Mouse (Mus musculus): ENCODE data around the gene Gng4. TPM values are rescaled to one million over a fixed set of nuclear protein-coding genes. Genes with fewer than 3 reads are reported as not detected.

The Gng4 gene
- polyA plus RNA-seq, 1 experiment from 2014 or later: 0.19 TPM

GRCm38 (mm10) chr13:13820234-13821123 lies 36.6 kb downstream of the Gng4 start:
- 66% methylated on average over 7 of the region's 7 CpGs for WGBS
- H3K9me3 ChIP-seq (replicated peaks): no peaks in the 10 kb centered on the region
- ATAC-seq (replicated peaks; ENCODE audit: insufficient number of reproducible peaks, insufficient read depth, low FRiP score, low read depth): no peak
- no peak overlapping the region for H3K4me2 ChIP-seq
- no peaks in the 10 kb centered on the region for H3K4me1 ChIP-seq (replicated peaks)
- no peak overlapping the region for H3K9ac ChIP-seq
- no peaks in the 10 kb centered on the region for H3K36me3 ChIP-seq
- H3K27ac ChIP-seq: no peak overlapping the region
- H3K27me3 ChIP-seq: no peaks in the 10 kb centered on the region
- no peak overlapping the region for H3K4me3 ChIP-seq

GRCm38 (mm10) chr13:13824946-13825345 lies 41.1 kb downstream of the Gng4 start:
- H3K36me3 ChIP-seq: no peaks in the 10 kb centered on the region
- no peaks in the 10 kb centered on the region for H3K4me1 ChIP-seq (replicated peaks)
- H3K4me3 ChIP-seq: no peak overlapping the region
- ATAC-seq (replicated peaks; ENCODE audit: insufficient number of reproducible peaks, insufficient read depth, low FRiP score, low read depth): no peak
- no peak overlapping the region for H3K4me2 ChIP-seq
- no peak overlapping the region for H3K27ac ChIP-seq
- no peak overlapping the region for H3K9ac ChIP-seq
- no peaks in the 10 kb centered on the region for H3K27me3 ChIP-seq
- no peaks in the 10 kb centered on the region for H3K9me3 ChIP-seq (replicated peaks)
- WGBS: 76% methylated on average over 7 of the region's 7 CpGs

DNA sequence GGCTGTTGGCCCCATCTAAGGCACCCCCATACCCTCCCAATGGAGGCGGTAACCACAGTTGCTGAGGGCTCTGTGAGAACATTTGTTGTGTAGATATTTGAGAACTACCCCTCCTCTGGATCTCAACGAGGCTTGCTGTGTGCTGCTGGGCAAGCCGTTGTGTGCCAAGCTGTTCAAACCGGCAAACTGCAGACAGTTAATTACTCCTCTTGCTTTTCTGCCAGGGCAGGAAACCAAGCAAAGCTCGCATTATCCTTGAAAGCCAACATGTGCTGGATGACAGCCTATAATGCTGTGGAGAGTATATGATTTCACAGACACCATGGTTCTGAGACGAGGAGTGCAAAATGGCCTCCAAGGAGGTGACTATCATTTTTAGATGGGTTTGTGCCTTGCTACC lies 42.7 kb downstream of the Gng4 start:
- Histone ChIP-seq H3K4me1 (replicated peaks) (no peaks in the 10 kb centered on the region), H3K4me3 (no peak overlapping the region)

DNA sequence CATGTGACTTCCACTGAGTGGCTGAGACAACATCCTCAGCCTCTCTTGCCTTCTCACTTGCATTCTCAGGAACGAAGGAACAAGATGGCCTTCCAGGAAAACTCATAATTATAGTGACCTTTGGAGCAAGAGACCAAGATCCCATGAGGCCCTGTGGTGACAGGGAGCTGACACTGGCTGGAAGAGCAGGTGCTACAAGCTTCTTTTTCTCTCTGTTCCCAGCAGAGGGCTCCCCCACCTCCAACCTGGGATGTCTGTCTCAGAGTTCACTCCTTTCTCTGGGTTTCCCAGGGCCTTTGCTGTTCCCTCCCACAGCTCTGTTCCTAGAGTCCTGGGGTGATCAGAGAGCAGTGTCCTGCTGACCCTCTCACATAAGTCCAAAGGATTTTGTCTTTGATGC lies 44.3 kb downstream of the Gng4 start:
- Histone ChIP-seq H3K27ac (no peak overlapping the region), H3K4me2 (no peak overlapping the region), H3K4me1 (replicated peaks) (no peaks in the 10 kb centered on the region), H3K4me3 (no peak overlapping the region), H3K9ac (no peak overlapping the region), H3K9me3 (replicated peaks) (no peaks in the 10 kb centered on the region), H3K27me3 (no peaks in the 10 kb centered on the region), H3K36me3 (no peaks in the 10 kb centered on the region)
- ATAC-seq (replicated peaks; ENCODE audit: insufficient number of reproducible peaks, insufficient read depth, low FRiP score, low read depth): no peak
- 31% methylated on average over 1 of the region's 1 CpGs for WGBS

More for the DNA sequence above, 42.7 kb downstream of the Gng4 start:
- Histone ChIP-seq H3K4me2 (no peak overlapping the region), H3K9ac (no peak overlapping the region), H3K9me3 (replicated peaks) (no peaks in the 10 kb centered on the region), H3K36me3 (no peaks in the 10 kb centered on the region), H3K27ac (no peak overlapping the region), H3K27me3 (no peaks in the 10 kb centered on the region)
- WGBS: 72% methylated on average over 6 of the region's 6 CpGs
- ATAC-seq (replicated peaks; ENCODE audit: insufficient number of reproducible peaks, insufficient read depth, low FRiP score, low read depth): no peak

DNA sequence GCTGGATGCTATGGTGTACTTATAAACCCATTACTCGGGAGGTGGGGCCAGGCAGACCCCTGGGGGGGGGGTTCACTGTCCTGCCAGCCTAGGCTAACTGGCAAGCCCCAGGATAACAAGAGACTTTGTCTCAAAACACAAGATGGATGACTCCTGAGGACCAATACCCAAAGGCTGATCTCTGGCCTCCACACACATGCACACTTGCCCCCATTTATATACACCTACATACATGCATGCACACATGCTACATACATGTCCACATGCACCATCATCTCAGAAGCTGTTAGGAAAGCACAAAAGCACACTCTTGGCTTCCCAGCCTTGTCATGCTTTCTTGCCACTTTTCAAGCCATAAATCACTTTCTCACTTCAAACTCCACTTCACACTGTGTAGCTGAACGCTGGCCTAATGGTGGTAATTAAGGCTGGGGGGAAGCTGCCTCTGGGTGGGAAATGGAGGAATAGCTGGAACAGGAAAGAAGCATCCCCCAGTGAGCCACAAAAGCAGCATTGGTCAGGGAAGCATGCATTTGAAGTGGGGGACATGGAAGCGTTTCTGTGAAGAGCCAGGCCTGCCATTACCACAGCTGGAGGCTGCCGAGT lies 46.7 kb downstream of the Gng4 start:
- H3K4me1 ChIP-seq (replicated peaks): no peaks in the 10 kb centered on the region
- no peak overlapping the region for H3K27ac ChIP-seq
- no peak overlapping the region for H3K9ac ChIP-seq
- no peaks in the 10 kb centered on the region for H3K9me3 ChIP-seq (replicated peaks)
- no peak overlapping the region for H3K4me2 ChIP-seq
- H3K27me3 ChIP-seq: no peaks in the 10 kb centered on the region
- no peak overlapping the region for H3K4me3 ChIP-seq
- H3K36me3 ChIP-seq: no peaks in the 10 kb centered on the region
- 37% methylated on average over 4 of the region's 4 CpGs for WGBS
- ATAC-seq (replicated peaks; ENCODE audit: insufficient number of reproducible peaks, insufficient read depth, low FRiP score, low read depth): no peak

- Histone ChIP-seq H3K4me1 (replicated peaks) (no peaks in the 10 kb centered on the region), H3K27me3 (no peaks in the 10 kb centered on the region), H3K27ac (no peak overlapping the region), H3K9ac (no peak overlapping the region), H3K4me2 (no peak overlapping the region), H3K9me3 (replicated peaks) (peaks cover 3% of the 10 kb centered on the region; the same call in 1 of the 2 replicates), H3K36me3 (no peaks in the 10 kb centered on the region), H3K4me3 (no peak overlapping the region)
- 53% methylated on average over 2 of the region's 2 CpGs for WGBS
- no peak for ATAC-seq (replicated peaks; ENCODE audit: insufficient number of reproducible peaks, insufficient read depth, low FRiP score, low read depth)
These were observed 51.3 kb downstream of the Gng4 start for GRCm38 (mm10) chr13:13835180-13835579.

- ATAC-seq (replicated peaks; ENCODE audit: insufficient number of reproducible peaks, insufficient read depth, low FRiP score, low read depth): no peak
- Histone ChIP-seq H3K9ac (no peak overlapping the region), H3K36me3 (no peaks in the 10 kb centered on the region), H3K27me3 (no peaks in the 10 kb centered on the region), H3K27ac (no peak overlapping the region), H3K9me3 (replicated peaks) (no peaks in the 10 kb centered on the region), H3K4me1 (replicated peaks) (no peaks in the 10 kb centered on the region), H3K4me3 (no peak overlapping the region), H3K4me2 (no peak overlapping the region)
- 64% methylated on average over 4 of the region's 4 CpGs for WGBS
These were observed 61.2 kb downstream of the Gng4 start for GRCm38 (mm10) chr13:13845021-13845420.

DNA sequence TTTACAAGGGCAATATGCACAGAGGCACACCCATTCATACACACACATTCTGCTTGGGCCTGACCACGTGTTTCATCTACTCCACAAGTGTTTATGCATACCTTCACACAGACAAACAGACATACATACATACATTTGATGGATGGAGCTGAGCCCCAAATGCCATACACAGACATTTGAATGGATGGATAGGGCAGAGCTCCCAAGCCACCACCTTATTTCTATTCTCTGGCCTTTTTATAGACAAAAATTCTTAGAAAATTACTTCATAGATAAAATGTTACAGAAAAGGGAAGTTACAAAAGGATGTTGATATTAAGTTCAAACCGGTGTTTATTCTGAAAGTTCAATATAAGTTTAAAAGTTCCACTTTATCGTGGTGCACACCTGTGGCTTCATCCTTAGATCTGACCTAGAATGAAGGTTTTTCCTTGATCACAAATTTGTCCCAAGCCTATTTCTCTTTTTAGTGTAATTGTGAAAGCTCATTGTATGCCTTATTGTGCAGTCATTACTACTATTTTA lies 63.3 kb downstream of the Gng4 start:
- no peaks in the 10 kb centered on the region for H3K9me3 ChIP-seq (replicated peaks)
- H3K27me3 ChIP-seq: no peaks in the 10 kb centered on the region
- no peaks in the 10 kb centered on the region for H3K36me3 ChIP-seq
- H3K4me2 ChIP-seq: no peak overlapping the region
- ATAC-seq (replicated peaks; ENCODE audit: insufficient number of reproducible peaks, insufficient read depth, low FRiP score, low read depth): no peak
- no peak overlapping the region for H3K27ac ChIP-seq
- H3K9ac ChIP-seq: no peak overlapping the region
- H3K4me3 ChIP-seq: no peak overlapping the region
- no peaks in the 10 kb centered on the region for H3K4me1 ChIP-seq (replicated peaks)
- WGBS: 70% methylated on average over 3 of the region's 3 CpGs

DNA sequence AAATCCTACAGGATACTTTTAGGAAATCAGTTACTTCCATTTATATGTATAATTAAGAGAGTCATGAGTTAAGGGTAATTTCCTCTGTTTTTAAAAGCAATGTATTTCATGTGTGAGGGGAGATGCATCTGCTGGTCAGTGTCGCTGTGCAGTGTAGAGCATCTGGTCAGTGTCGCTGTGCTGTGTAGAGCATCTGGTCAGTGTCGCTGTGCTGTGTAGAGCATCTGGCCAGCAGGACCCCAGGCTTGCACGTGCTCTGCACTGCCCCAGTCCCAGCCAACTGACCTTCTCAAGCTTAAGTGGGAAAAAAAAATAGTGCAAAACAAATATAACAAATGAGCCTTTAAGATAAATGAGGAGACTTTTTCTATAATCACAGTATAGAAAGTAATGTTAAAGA lies 73.3 kb downstream of the Gng4 start:
- Histone ChIP-seq H3K9ac (no peak overlapping the region), H3K4me3 (no peak overlapping the region), H3K4me1 (replicated peaks) (0 out of 2 replicates have a peak, but pooled peaks cover 2% of the 10 kb centered on the region), H3K9me3 (replicated peaks) (no peaks in the 10 kb centered on the region), H3K27ac (no peak overlapping the region), H3K4me2 (no peak overlapping the region), H3K27me3 (no peaks in the 10 kb centered on the region), H3K36me3 (no peaks in the 10 kb centered on the region)
- WGBS: 38% methylated on average over 4 of the region's 4 CpGs
- ATAC-seq (replicated peaks; ENCODE audit: insufficient number of reproducible peaks, insufficient read depth, low FRiP score, low read depth): no peak

GRCm38 (mm10) chr13:13862346-13862745 lies 78.5 kb downstream of the Gng4 start:
- no peaks in the 10 kb centered on the region for H3K27me3 ChIP-seq

GRCm38 (mm10) chr13:13862941-13863340 lies 79.1 kb downstream of the Gng4 start:
- Histone ChIP-seq H3K36me3 (no peaks in the 10 kb centered on the region), H3K27ac (no peak overlapping the region), H3K9me3 (replicated peaks) (no peaks in the 10 kb centered on the region), H3K27me3 (no peaks in the 10 kb centered on the region), H3K4me2 (no peak overlapping the region), H3K4me1 (replicated peaks) (no peaks in the 10 kb centered on the region), H3K4me3 (no peak overlapping the region), H3K9ac (no peak overlapping the region)
- WGBS: 59% methylated on average over 6 of the region's 6 CpGs
- ATAC-seq (replicated peaks; ENCODE audit: insufficient number of reproducible peaks, insufficient read depth, low FRiP score, low read depth): no peak

More at GRCm38 (mm10) chr13:13862346-13862745, 78.5 kb downstream of the Gng4 start:
- no peak overlapping the region for H3K4me3 ChIP-seq
- no peak overlapping the region for H3K27ac ChIP-seq
- 72% methylated on average over 11 of the region's 11 CpGs for WGBS
- H3K36me3 ChIP-seq: no peaks in the 10 kb centered on the region
- no peaks in the 10 kb centered on the region for H3K4me1 ChIP-seq (replicated peaks)
- no peak for ATAC-seq (replicated peaks; ENCODE audit: insufficient number of reproducible peaks, insufficient read depth, low FRiP score, low read depth)
- no peaks in the 10 kb centered on the region for H3K9me3 ChIP-seq (replicated peaks)
- no peak overlapping the region for H3K4me2 ChIP-seq
- H3K9ac ChIP-seq: no peak overlapping the region

All from heart, embryonic 15.5 days (tissue).